Mouse (Mus musculus) spleen, adult 2 months (tissue): ENCODE results near the gene Rinl. TPM values are rescaled to one million over a fixed set of nuclear protein-coding genes. Genes with fewer than 3 reads are reported as not detected.
A peak's percentile ranks its signal among the peaks of the same experiment; 100 is the strongest.

ENCODE experiments used
- DNase-seq, 2 experiments: peaks; one replicate each; pipeline versions ENCODE4 v3.0.0 to v3.0.0-alpha.2; 2012 to 2021; ENCODE audit warnings: low spot score in 2 of 2, low read depth in 1 of 2
- H3K27ac ChIP-seq: fragments of 200-500 bp; 2 replicates; pipeline ENCODE4 v1.5.1; 2012; ENCODE audit warnings: low read length, inconsistent platforms; ENCODE audit not compliant: insufficient read depth
- H3K27me3 ChIP-seq: fragments of 200-500 bp; 2 replicates; pipeline ENCODE4 v1.6.1; 2012; ENCODE audit warnings: mild to moderate bottlenecking, moderate library complexity, low read length, inconsistent platforms; ENCODE audit not compliant: control insufficient read depth, insufficient read depth
- H3K36me3 ChIP-seq: fragments of 200-500 bp; 2 replicates; pipeline ENCODE4 v1.6.1; 2012; ENCODE audit warnings: mild to moderate bottlenecking, low read length, inconsistent platforms; ENCODE audit not compliant: control insufficient read depth, insufficient read depth
- H3K4me1 ChIP-seq: fragments of 200-500 bp; 2 replicates; pipeline ENCODE4 v1.6.1; 2011; ENCODE audit warnings: inconsistent platforms; ENCODE audit not compliant: control insufficient read depth, insufficient read depth, insufficient read length
- H3K4me3 ChIP-seq: fragments of 200-500 bp; 2 replicates; pipeline ENCODE4 v1.5.1; 2011; ENCODE audit warnings: mild to moderate bottlenecking, inconsistent platforms; ENCODE audit not compliant: insufficient read depth, insufficient read length; ENCODE audit errors: extremely low read depth
- CTCF ChIP-seq: fragments of 200-500 bp; IDR thresholded peaks from 2 replicates; pipeline ENCODE4 v1.5.1; 2011; ENCODE audit warnings: mild to moderate bottlenecking, inconsistent platforms; ENCODE audit not compliant: insufficient read depth, insufficient read length, insufficient replicate concordance; ENCODE audit errors: extremely low read depth
- POLR2A ChIP-seq: fragments of 200-500 bp; IDR thresholded peaks from 2 replicates; pipeline ENCODE4 v1.6.1; 2011; ENCODE audit warnings: low read depth, low read length, inconsistent platforms
- WGBS: fragments of 180-500 bp; shearing (Covaris S2); methylation state at CpG from one replicate; pipeline ENCODE4 v1.1.7; 2018; 5-methylcytosine and 5-hydroxymethylcytosine counted together
- polyA plus RNA-seq: library from polyadenylated mRNA; depleted of rRNA; stranded (reverse); fragments of >200 nt; gene quantifications from 2 replicates; pipeline ENCODE4 v1.2.3, GENCODE M21; 2012

Gene Rinl
- polyA plus RNA-seq, 1 experiment: 35.4 TPM

- H3K27ac ChIP-seq: no peak overlapping the region
- H3K27me3 ChIP-seq: no peaks in the 10 kb centered on the region
- DNase-seq: no peak
- peaks cover 11% of the 10 kb centered on the region; the same call in 1 of the 2 replicates for H3K4me1 ChIP-seq
- 67% methylated on average over 10 of the region's 10 CpGs for WGBS
- H3K4me3 ChIP-seq: no peak overlapping the region
- peaks cover 35% of the 10 kb centered on the region for H3K36me3 ChIP-seq
- TF ChIP-seq CTCF: no peak
- TF ChIP-seq POLR2A: no peak
These were observed 34.5 kb downstream of the Rinl start for GRCm38 (mm10) chr7:28822993-28823903.

GRCm38 (mm10) chr7:28823932-28824331 lies 35.2 kb downstream of the Rinl start:
- no peak for TF ChIP-seq CTCF
- no peak for TF ChIP-seq POLR2A
- H3K27me3 ChIP-seq: no peaks in the 10 kb centered on the region
- peaks cover 28% of the 10 kb centered on the region for H3K36me3 ChIP-seq
- H3K27ac ChIP-seq: no peak overlapping the region
- no peak for DNase-seq
- WGBS: 17% methylated on average over 2 of the region's 2 CpGs
- peaks cover 11% of the 10 kb centered on the region; the same call in 1 of the 2 replicates for H3K4me1 ChIP-seq
- H3K4me3 ChIP-seq: no peak overlapping the region

- no peaks in the 10 kb centered on the region for H3K27me3 ChIP-seq
- 2% methylated on average over 33 of the region's 33 CpGs for WGBS
- H3K27ac ChIP-seq: peak within 1 kb of the TSS; percentile 84
- no peak for TF ChIP-seq CTCF
- no peak; the same call in 1 of the 2 replicates for TF ChIP-seq POLR2A
- DNase-seq: peak; percentile 78 to 83
- peaks cover 11% of the 10 kb centered on the region; the same call in 1 of the 2 replicates for H3K4me1 ChIP-seq
- peak within 1 kb of the TSS; percentile 87 for H3K4me3 ChIP-seq
- H3K36me3 ChIP-seq: peaks cover 26% of the 10 kb centered on the region
These were observed 36.3 kb downstream of the Rinl start, which contains the start of gene Ech1 for GRCm38 (mm10) chr7:28824941-28825685. TSS of gene Ech1 (plus strand) at chr7:28825217.

GRCm38 (mm10) chr7:28825686-28826401 lies 37.1 kb downstream of the Rinl start:
- WGBS: 28% methylated on average over 11 of the region's 11 CpGs
- Histone ChIP-seq H3K36me3 (peaks cover 21% of the 10 kb centered on the region), H3K27ac (peak overlapping the region; percentile 84), H3K4me1 (peaks cover 4% of the 10 kb centered on the region; the same call in 1 of the 2 replicates), H3K4me3 (peak overlapping the region; percentile 87), H3K27me3 (no peaks in the 10 kb centered on the region)
- TF ChIP-seq CTCF: no peak
- TF ChIP-seq POLR2A: no peak
- no peak for DNase-seq

GRCm38 (mm10) chr7:28826402-28826772 lies 37.6 kb downstream of the Rinl start:
- Histone ChIP-seq H3K4me3 (no peak overlapping the region), H3K36me3 (peaks cover 19% of the 10 kb centered on the region), H3K27ac (no peak overlapping the region), H3K27me3 (no peaks in the 10 kb centered on the region), H3K4me1 (peaks cover 2% of the 10 kb centered on the region; the same call in 1 of the 2 replicates)
- DNase-seq: no peak
- TF ChIP-seq CTCF (no peak), POLR2A (no peak)
- 92% methylated on average over 7 of the region's 7 CpGs for WGBS

- Histone ChIP-seq H3K36me3 (peaks cover 19% of the 10 kb centered on the region), H3K4me3 (no peak overlapping the region), H3K27ac (no peak overlapping the region), H3K27me3 (no peaks in the 10 kb centered on the region), H3K4me1 (peaks cover 8% of the 10 kb centered on the region; the same call in 1 of the 2 replicates)
- 60% methylated on average over 3 of the region's 3 CpGs for WGBS
- no peak for DNase-seq
- TF ChIP-seq CTCF: no peak
- no peak for TF ChIP-seq POLR2A
These were observed 38.6 kb downstream of the Rinl start for GRCm38 (mm10) chr7:28827338-28827737.
